In genomic region chr17:50972142-50972541, GRCm38 (mm10) we compare ENCODE assay signal across 14 mouse cellular contexts.
DNase-seq lines count a peak whose midpoint lies in the region; ATAC-seq and TF ChIP-seq lines count a peak whose summit lies in the region.
"Had no signal": no experiment of that assay in that cellular context is flagged by ENCODE, and none has a peak within 500 bp of the region (broad histone marks: within the 10 kb centered on the region; RNA-seq: fewer than 3 reads in every experiment).

No protein-coding gene starts in this region.

- H3K4me1 ChIP-seq in kidney, postnatal 0 days (replicated peaks; ENCODE audit: insufficient read depth, low read length), result no peaks in the 10 kb centered on the region
- no peaks in the 10 kb centered on the region for H3K4me1 ChIP-seq in kidney, embryonic 16.5 days (ENCODE audit: insufficient read depth, low read length)
- no peaks in the 10 kb centered on the region for H3K4me1 ChIP-seq in stomach, postnatal 0 days (replicated peaks; ENCODE audit: control insufficient read depth, insufficient read depth)
- H3K4me1 ChIP-seq: hindbrain, embryonic 15.5 days; neural tube, embryonic 12.5 days had no signal

- ATAC-seq in kidney, postnatal 0 days (replicated peaks; ENCODE audit: low FRiP score, low read depth), result no peak
- no peak for ATAC-seq in kidney, embryonic 16.5 days (ENCODE audit: low FRiP score, low TSS enrichment)
- ATAC-seq in stomach, postnatal 0 days (ENCODE audit: low FRiP score, low TSS enrichment), result no peak

- no peaks in the 10 kb centered on the region for H3K27me3 ChIP-seq in kidney, postnatal 0 days (ENCODE audit: insufficient read depth, low read length)
- H3K27me3 ChIP-seq in kidney, embryonic 16.5 days (ENCODE audit: insufficient read depth, low read length), result no peaks in the 10 kb centered on the region
- no peaks in the 10 kb centered on the region for H3K27me3 ChIP-seq in stomach, postnatal 0 days (ENCODE audit: control insufficient read depth, insufficient read depth, low read length)
- H3K27me3 ChIP-seq: hindbrain, embryonic 15.5 days; neural tube, embryonic 12.5 days had no signal

- H3K4me2 ChIP-seq in kidney, postnatal 0 days (ENCODE audit: low read length), result no peak overlapping the region
- H3K4me2 ChIP-seq in kidney, embryonic 16.5 days (replicated peaks; ENCODE audit: low read depth, low read length), result no peak overlapping the region
- no peak overlapping the region for H3K4me2 ChIP-seq in stomach, postnatal 0 days (replicated peaks; ENCODE audit: low read depth)
- H3K4me2 ChIP-seq: hindbrain, embryonic 15.5 days; neural tube, embryonic 12.5 days had no signal

- peak; percentile 6 for DNase-seq in adrenal gland, adult 2 months
- no peak for DNase-seq in adrenal gland, postnatal 10 days
- peak; percentile 15 for DNase-seq in kidney, postnatal 0 days (ENCODE audit: low spot score)
- peak; percentile 10 for DNase-seq in thymus, postnatal 14 days
- DNase-seq in thymus, postnatal 36 days, result no peak
- DNase-seq in stomach, postnatal 0 days (ENCODE audit: low spot score), result no peak
- no peak for DNase-seq in cerebellum, adult 8-10 months
- DNase-seq: B cell, adult 2 months; cerebellum, adult 11-12 months; heart, adult 11 months; lung, postnatal 4 days had no signal

- TF ChIP-seq EP300 in stomach, postnatal 0 days (optimal IDR thresholded peaks at IDR 0.05), result no peak

- 55% methylated on average over 1 of the region's 1 CpGs for WGBS in kidney, postnatal 0 days
- 35% methylated on average over 1 of the region's 1 CpGs for WGBS in kidney, embryonic 16.5 days
- 39% methylated on average over 1 of the region's 1 CpGs for WGBS in stomach, postnatal 0 days

- no peak overlapping the region for H3K27ac ChIP-seq in kidney, postnatal 0 days
- H3K27ac ChIP-seq in kidney, embryonic 16.5 days (ENCODE audit: low read length), result no peak overlapping the region
- no peak overlapping the region for H3K27ac ChIP-seq in stomach, postnatal 0 days (replicated peaks)
- H3K27ac ChIP-seq: hindbrain, embryonic 15.5 days; neural tube, embryonic 12.5 days had no signal

- no peak overlapping the region for H3K9ac ChIP-seq in kidney, postnatal 0 days (ENCODE audit: low read depth, low read length)
- H3K9ac ChIP-seq in kidney, embryonic 16.5 days (replicated peaks; ENCODE audit: low read length), result no peak overlapping the region
- no peak overlapping the region for H3K9ac ChIP-seq in stomach, postnatal 0 days (ENCODE audit: low read length)
- H3K9ac ChIP-seq: hindbrain, embryonic 15.5 days; neural tube, embryonic 12.5 days had no signal

- no peaks in the 10 kb centered on the region for H3K9me3 ChIP-seq in kidney, postnatal 0 days (replicated peaks; ENCODE audit: low read length)
- no peaks in the 10 kb centered on the region for H3K9me3 ChIP-seq in kidney, embryonic 16.5 days (ENCODE audit: low read length)
- no peaks in the 10 kb centered on the region for H3K9me3 ChIP-seq in stomach, postnatal 0 days (ENCODE audit: control insufficient read depth, low read length)
- H3K9me3 ChIP-seq: hindbrain, embryonic 15.5 days; neural tube, embryonic 12.5 days had no signal

- no peaks in the 10 kb centered on the region for H3K36me3 ChIP-seq in kidney, postnatal 0 days (ENCODE audit: insufficient read depth, low read length)
- no peaks in the 10 kb centered on the region for H3K36me3 ChIP-seq in kidney, embryonic 16.5 days (ENCODE audit: insufficient read depth, low read length)
- no peaks in the 10 kb centered on the region for H3K36me3 ChIP-seq in stomach, postnatal 0 days (ENCODE audit: control insufficient read depth, insufficient read depth, low read length)
- H3K36me3 ChIP-seq: hindbrain, embryonic 15.5 days; neural tube, embryonic 12.5 days had no signal

- no peak overlapping the region for H3K4me3 ChIP-seq in kidney, postnatal 0 days (replicated peaks; ENCODE audit: low read depth, low read length)
- no peak overlapping the region for H3K4me3 ChIP-seq in kidney, embryonic 16.5 days (ENCODE audit: low read length)
- H3K4me3 ChIP-seq in stomach, postnatal 0 days (ENCODE audit: low read depth, low read length), result no peak overlapping the region
- H3K4me3 ChIP-seq: hindbrain, embryonic 15.5 days; neural tube, embryonic 12.5 days had no signal

- peak; percentile 65 for TF ChIP-seq CTCF in kidney, postnatal 0 days (IDR thresholded peaks at IDR 0.05; ENCODE audit: low read depth)
- peak; percentile 57 for TF ChIP-seq CTCF in stomach, postnatal 0 days (IDR thresholded peaks at IDR 0.05; ENCODE audit: low read depth)

Comparison
In these comparisons a context has a peak if more than half of its experiments do, and no peak if none do; other contexts are left out.
1. DNase-seq: peak in adrenal gland, adult 2 months (single experiment), kidney, postnatal 0 days (single experiment) and thymus, postnatal 14 days (single experiment); none in adrenal gland, postnatal 10 days (single experiment), thymus, postnatal 36 days (0 of 2), stomach, postnatal 0 days (single experiment) and cerebellum, adult 8-10 months (single experiment).